Mouse (Mus musculus) hindbrain, embryonic 16.5 days (tissue): Measurements from ENCODE around the gene 9130230L23Rik. TPM values are rescaled to one million over a fixed set of nuclear protein-coding genes. Genes with fewer than 3 reads are reported as not detected.
A peak's percentile ranks its signal among the peaks of the same experiment; 100 is the strongest.

Experiments used
- ATAC-seq: fragments of 200-750 bp; cut with Nextera tagmentation; 2 replicates; pipeline ENCODE4 v1.8.0; 2017; ENCODE audit warnings: moderate TSS enrichment, moderate library complexity
- H3K27ac ChIP-seq: fragments of 300-500 bp; sonication (generic); 2 replicates; pipeline ENCODE4 v1.5.1; 2014; ENCODE audit warnings: low read depth, mild to moderate bottlenecking, control low read depth, low read length, moderate library complexity
- H3K27me3 ChIP-seq: fragments of 300-500 bp; sonication (generic); replicated peaks from 2 replicates; pipeline ENCODE4 v1.6.1; 2014; ENCODE audit warnings: low read length; ENCODE audit not compliant: control insufficient read depth, insufficient read depth
- H3K36me3 ChIP-seq: fragments of 300-500 bp; sonication (generic); 2 replicates; pipeline ENCODE4 v1.6.1; 2014; ENCODE audit warnings: mild to moderate bottlenecking, low read length, moderate library complexity, mixed read lengths; ENCODE audit not compliant: control insufficient read depth, insufficient read depth
- H3K4me1 ChIP-seq: fragments of 300-500 bp; sonication (generic); 2 replicates; pipeline ENCODE4 v1.6.1; 2014; ENCODE audit warnings: low read depth, low read length; ENCODE audit not compliant: control insufficient read depth, insufficient read depth
- H3K4me2 ChIP-seq: fragments of 300-500 bp; sonication (generic); 2 replicates; pipeline ENCODE4 v1.6.1; 2014; ENCODE audit warnings: mild to moderate bottlenecking, low read length, control low read depth, moderate library complexity
- H3K4me3 ChIP-seq: fragments of 300-500 bp; sonication (generic); 2 replicates; pipeline ENCODE4 v1.5.1; 2014; ENCODE audit warnings: mild to moderate bottlenecking, low read length, control low read depth, moderate library complexity
- H3K9ac ChIP-seq: fragments of 300-500 bp; sonication (generic); 2 replicates; pipeline ENCODE4 v1.6.1; 2014; ENCODE audit warnings: low read depth, mild to moderate bottlenecking, control low read depth, low read length, moderate library complexity
- H3K9me3 ChIP-seq: fragments of 300-500 bp; sonication (generic); 2 replicates; pipeline ENCODE4 v1.6.1; 2014; ENCODE audit warnings: mild to moderate bottlenecking, low read length, moderate library complexity; ENCODE audit not compliant: control insufficient read depth
- WGBS: fragments of 180-500 bp; shearing (Covaris S2); extraction: QIAGEN DNeasy Blood & Tissue Kit; methylation state at CpG from one replicate; pipeline ENCODE4 v1.1.7; 2014; 5-methylcytosine and 5-hydroxymethylcytosine counted together
- polyA plus RNA-seq: library from polyadenylated mRNA; unstranded; fragments of >200 nt; fragmentation: Nextera tagmentation; extraction: Ambion mirVana; gene quantifications from 2 replicates; pipeline ENCODE4 v1.2.1, GENCODE M21; 2015

9130230L23Rik gene
- polyA plus RNA-seq, 1 experiment from 2014 or later, result 0.14 TPM

GRCm38 (mm10) chr5:66037066-66037465, 33.0 kb upstream of the 9130230L23Rik start:
- no peak for ATAC-seq

GRCm38 (mm10) chr5:66036440-66037054, 32.5 kb upstream of the 9130230L23Rik start:
- 31% methylated on average over 7 of the region's 7 CpGs for WGBS
- no peaks in the 10 kb centered on the region for H3K36me3 ChIP-seq
- no peak overlapping the region for H3K4me2 ChIP-seq
- 0 out of 2 replicates have a peak overlapping the region, but pooled peaks have one; percentile 51 for H3K27ac ChIP-seq
- H3K27me3 ChIP-seq, result no peaks in the 10 kb centered on the region
- H3K4me1 ChIP-seq, result peaks cover 12% of the 10 kb centered on the region
- no peak overlapping the region for H3K4me3 ChIP-seq
- no peaks in the 10 kb centered on the region for H3K9me3 ChIP-seq
- H3K9ac ChIP-seq, result 0 out of 2 replicates have a peak overlapping the region, but pooled peaks have one; percentile 14
- peak; percentile 54; the same call in 1 of the 2 replicates for ATAC-seq

More at GRCm38 (mm10) chr5:66037066-66037465, 33.0 kb upstream of the 9130230L23Rik start:
- H3K4me3 ChIP-seq, result no peak overlapping the region
- no peak overlapping the region for H3K4me2 ChIP-seq
- H3K36me3 ChIP-seq, result no peaks in the 10 kb centered on the region
- H3K4me1 ChIP-seq, result peaks cover 12% of the 10 kb centered on the region
- H3K27me3 ChIP-seq, result no peaks in the 10 kb centered on the region
- H3K27ac ChIP-seq, result no peak overlapping the region
- WGBS, result 65% methylated on average over 6 of the region's 6 CpGs
- H3K9me3 ChIP-seq, result no peaks in the 10 kb centered on the region
- no peak overlapping the region for H3K9ac ChIP-seq

GRCm38 (mm10) chr5:66034375-66035195, 30.5 kb upstream of the 9130230L23Rik start:
- WGBS, result 59% methylated on average over 14 of the region's 14 CpGs
- H3K9ac ChIP-seq, result no peak overlapping the region

GRCm38 (mm10) chr5:66032826-66033225, 28.7 kb upstream of the 9130230L23Rik start:
- ATAC-seq, result no peak
- no peaks in the 10 kb centered on the region for H3K9me3 ChIP-seq
- no peak overlapping the region for H3K27ac ChIP-seq
- H3K36me3 ChIP-seq, result no peaks in the 10 kb centered on the region
- no peak overlapping the region for H3K4me2 ChIP-seq
- no peak overlapping the region for H3K4me3 ChIP-seq
- H3K27me3 ChIP-seq, result no peaks in the 10 kb centered on the region
- H3K4me1 ChIP-seq, result peaks cover 12% of the 10 kb centered on the region
- H3K9ac ChIP-seq, result no peak overlapping the region
- 100% methylated on average over 1 of the region's 1 CpGs for WGBS

More at GRCm38 (mm10) chr5:66034375-66035195, 30.5 kb upstream of the 9130230L23Rik start:
- H3K36me3 ChIP-seq, result no peaks in the 10 kb centered on the region
- H3K4me1 ChIP-seq, result peaks cover 12% of the 10 kb centered on the region
- H3K4me2 ChIP-seq, result no peak overlapping the region
- no peak overlapping the region for H3K27ac ChIP-seq
- no peak overlapping the region for H3K4me3 ChIP-seq
- no peak for ATAC-seq
- H3K27me3 ChIP-seq, result no peaks in the 10 kb centered on the region
- H3K9me3 ChIP-seq, result no peaks in the 10 kb centered on the region

DNA sequence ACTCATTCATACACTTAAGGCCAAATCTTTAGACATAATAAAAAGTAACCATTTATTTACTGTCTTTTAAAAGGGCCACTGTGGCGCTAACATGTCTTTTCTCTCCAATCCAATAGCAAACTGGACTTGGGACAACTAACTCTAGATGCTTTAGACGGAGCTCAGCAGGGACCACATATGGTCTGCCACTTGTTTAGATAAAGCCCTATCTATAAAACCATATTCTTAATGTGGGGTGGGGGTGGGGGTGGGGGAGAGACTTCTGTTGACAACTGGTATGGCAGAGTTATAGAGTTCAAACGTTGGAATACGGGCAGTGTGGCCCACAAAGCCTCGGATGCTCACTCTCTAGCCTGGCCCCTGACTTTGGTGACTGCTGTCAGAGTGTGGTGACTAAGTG, 27.6 kb upstream of the 9130230L23Rik start:
- Histone ChIP-seq H3K9me3 (peaks cover 4% of the 10 kb centered on the region), H3K9ac (no peak overlapping the region), H3K4me3 (no peak overlapping the region), H3K27ac (no peak overlapping the region), H3K4me2 (no peak overlapping the region), H3K27me3 (no peaks in the 10 kb centered on the region), H3K4me1 (peaks cover 8% of the 10 kb centered on the region), H3K36me3 (no peaks in the 10 kb centered on the region)
- no peak for ATAC-seq
- 84% methylated on average over 5 of the region's 5 CpGs for WGBS

GRCm38 (mm10) chr5:66028232-66028631, 24.1 kb upstream of the 9130230L23Rik start:
- ATAC-seq, result no peak
- WGBS, result 85% methylated on average over 5 of the region's 5 CpGs
- H3K4me1 ChIP-seq, result no peaks in the 10 kb centered on the region

DNA sequence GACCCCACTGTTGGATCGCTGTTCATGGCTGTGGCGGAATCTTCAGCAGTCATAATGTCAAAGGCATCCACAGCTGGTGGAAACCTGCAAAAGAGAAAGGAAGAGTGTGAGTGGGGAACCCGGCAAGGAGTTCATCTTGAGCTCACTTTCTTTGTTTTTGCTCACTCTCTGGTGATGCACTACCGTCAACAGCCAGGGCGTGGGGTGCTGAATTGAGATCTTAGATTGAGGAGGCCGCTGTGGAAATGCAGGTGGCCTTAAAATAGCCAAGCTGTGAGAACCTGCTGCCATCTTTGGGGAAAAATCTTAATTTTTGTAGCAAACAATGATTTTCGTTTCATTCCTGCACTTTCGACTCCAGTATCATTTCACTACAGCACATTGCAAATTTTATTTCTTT, 23.1 kb upstream of the 9130230L23Rik start:
- no peak overlapping the region for H3K4me3 ChIP-seq
- H3K9me3 ChIP-seq, result peaks cover 14% of the 10 kb centered on the region
- no peak overlapping the region for H3K27ac ChIP-seq
- no peak overlapping the region for H3K9ac ChIP-seq
- no peak for ATAC-seq
- no peaks in the 10 kb centered on the region for H3K4me1 ChIP-seq
- 96% methylated on average over 8 of the region's 8 CpGs for WGBS
- H3K4me2 ChIP-seq, result no peak overlapping the region
- H3K36me3 ChIP-seq, result no peaks in the 10 kb centered on the region
- H3K27me3 ChIP-seq, result no peaks in the 10 kb centered on the region

More at GRCm38 (mm10) chr5:66028232-66028631, 24.1 kb upstream of the 9130230L23Rik start:
- Histone ChIP-seq H3K4me2 (no peak overlapping the region), H3K27ac (no peak overlapping the region), H3K9me3 (peaks cover 14% of the 10 kb centered on the region), H3K36me3 (no peaks in the 10 kb centered on the region), H3K27me3 (no peaks in the 10 kb centered on the region), H3K4me3 (no peak overlapping the region), H3K9ac (no peak overlapping the region)

- H3K36me3 ChIP-seq, result no peaks in the 10 kb centered on the region
- no peak overlapping the region for H3K4me3 ChIP-seq
- ATAC-seq, result no peak
- H3K4me1 ChIP-seq, result no peaks in the 10 kb centered on the region
- no peak overlapping the region for H3K27ac ChIP-seq
- peaks cover 14% of the 10 kb centered on the region for H3K9me3 ChIP-seq
- H3K27me3 ChIP-seq, result no peaks in the 10 kb centered on the region
- H3K4me2 ChIP-seq, result no peak overlapping the region
- no peak overlapping the region for H3K9ac ChIP-seq
- WGBS, result 96% methylated on average over 31 of the region's 31 CpGs
Measured at GRCm38 (mm10) chr5:66026796-66027195, 22.7 kb upstream of the 9130230L23Rik start.

- no peaks in the 10 kb centered on the region for H3K36me3 ChIP-seq
- H3K9me3 ChIP-seq, result no peaks in the 10 kb centered on the region
- H3K4me3 ChIP-seq, result no peak overlapping the region
- H3K4me1 ChIP-seq, result no peaks in the 10 kb centered on the region
- ATAC-seq, result no peak
- 90% methylated on average over 2 of the region's 2 CpGs for WGBS
- no peak overlapping the region for H3K9ac ChIP-seq
- no peak overlapping the region for H3K27ac ChIP-seq
- no peak overlapping the region for H3K4me2 ChIP-seq
- no peaks in the 10 kb centered on the region for H3K27me3 ChIP-seq
Measured at GRCm38 (mm10) chr5:66015449-66015961, 11.4 kb upstream of the 9130230L23Rik start.
